Mouse (Mus musculus) midbrain, embryonic 13.5 days (tissue): ENCODE results near the gene Kdm2b. TPM values are rescaled to one million over a fixed set of nuclear protein-coding genes. Genes with fewer than 3 reads are reported as not detected.

ENCODE experiments used
- ATAC-seq: fragments of 200-750 bp; cut with Nextera tagmentation; 2 replicates; pipeline ENCODE4 v1.8.0; 2017; ENCODE audit warnings: mild to moderate bottlenecking, moderate TSS enrichment, moderate library complexity
- H3K27ac ChIP-seq: fragments of 300-500 bp; sonication (generic); 2 replicates; pipeline ENCODE4 v1.5.1; 2015; ENCODE audit warnings: inconsistent platforms, mild to moderate bottlenecking, moderate library complexity
- H3K27me3 ChIP-seq: fragments of 300-500 bp; sonication (generic); 2 replicates; pipeline ENCODE4 v1.6.1; 2015; ENCODE audit warnings: mild to moderate bottlenecking, inconsistent platforms
- H3K36me3 ChIP-seq: fragments of 300-500 bp; sonication (generic); 2 replicates; pipeline ENCODE4 v1.6.1; 2015; ENCODE audit warnings: mild to moderate bottlenecking, inconsistent platforms
- H3K4me1 ChIP-seq: fragments of 300-500 bp; sonication (generic); replicated peaks from 2 replicates; pipeline ENCODE4 v1.6.1; 2015; ENCODE audit warnings: inconsistent platforms
- H3K4me2 ChIP-seq: fragments of 300-500 bp; sonication (generic); replicated peaks from 2 replicates; pipeline ENCODE4 v1.6.1; 2015; ENCODE audit warnings: moderate library complexity, mild to moderate bottlenecking, inconsistent platforms
- H3K4me3 ChIP-seq: fragments of 300-500 bp; sonication (generic); replicated peaks from 2 replicates; pipeline ENCODE4 v1.5.1; 2015; ENCODE audit warnings: mild to moderate bottlenecking, inconsistent platforms
- H3K9ac ChIP-seq: fragments of 300-500 bp; sonication (generic); replicated peaks from 2 replicates; pipeline ENCODE4 v1.6.1; 2015; ENCODE audit warnings: mild to moderate bottlenecking, inconsistent platforms
- H3K9me3 ChIP-seq: fragments of 300-500 bp; sonication (generic); 2 replicates; pipeline ENCODE4 v1.6.1; 2016; ENCODE audit warnings: mild to moderate bottlenecking, inconsistent platforms
- WGBS: fragments of 180-500 bp; shearing (Covaris S2); methylation state at CpG from one replicate; pipeline ENCODE4 v1.1.7; 2015; 5-methylcytosine and 5-hydroxymethylcytosine counted together
- polyA plus RNA-seq: library from polyadenylated mRNA; unstranded; fragments of >200 nt; fragmentation: Nextera tagmentation; extraction: Ambion mirVana; gene quantifications from 2 replicates; pipeline ENCODE4 v1.2.1, GENCODE M21; 2015

The Kdm2b gene
- polyA plus RNA-seq, 1 experiment from 2014 or later = 116 TPM

GRCm38 (mm10) chr5:122916147-122916546 is 73.5 kb downstream of the Kdm2b start:
- H3K27me3 ChIP-seq = no peaks in the 10 kb centered on the region
- no peak overlapping the region for H3K27ac ChIP-seq
- H3K9ac ChIP-seq = no peak overlapping the region
- no peak for ATAC-seq
- 0 out of 2 replicates have a peak, but pooled peaks cover 11% of the 10 kb centered on the region for H3K36me3 ChIP-seq
- no peaks in the 10 kb centered on the region for H3K4me1 ChIP-seq
- no peaks in the 10 kb centered on the region for H3K9me3 ChIP-seq
- no peak overlapping the region for H3K4me3 ChIP-seq
- H3K4me2 ChIP-seq = no peak overlapping the region
- WGBS = 94% methylated on average over 6 of the region's 6 CpGs

- ATAC-seq = no peak
- no peaks in the 10 kb centered on the region for H3K4me1 ChIP-seq
- no peaks in the 10 kb centered on the region for H3K27me3 ChIP-seq
- WGBS = 95% methylated on average over 4 of the region's 4 CpGs
- no peaks in the 10 kb centered on the region for H3K9me3 ChIP-seq
- no peak overlapping the region for H3K4me3 ChIP-seq
- 0 out of 2 replicates have a peak, but pooled peaks cover 11% of the 10 kb centered on the region for H3K36me3 ChIP-seq
- no peak overlapping the region for H3K9ac ChIP-seq
- no peak overlapping the region for H3K27ac ChIP-seq
- no peak overlapping the region for H3K4me2 ChIP-seq
Observed at GRCm38 (mm10) chr5:122912863-122913262, 76.8 kb downstream of the Kdm2b start.

- 89% methylated on average over 18 of the region's 18 CpGs for WGBS
Observed at GRCm38 (mm10) chr5:122909481-122909880, 80.1 kb downstream of the Kdm2b start.

GRCm38 (mm10) chr5:122908001-122908400 is 81.6 kb downstream of the Kdm2b start:
- no peaks in the 10 kb centered on the region for H3K27me3 ChIP-seq
- WGBS = 95% methylated on average over 2 of the region's 2 CpGs
- no peaks in the 10 kb centered on the region for H3K9me3 ChIP-seq
- H3K4me1 ChIP-seq = no peaks in the 10 kb centered on the region
- no peak overlapping the region for H3K4me3 ChIP-seq
- ATAC-seq = no peak
- H3K4me2 ChIP-seq = no peak overlapping the region
- H3K27ac ChIP-seq = no peak overlapping the region
- no peaks in the 10 kb centered on the region for H3K36me3 ChIP-seq
- H3K9ac ChIP-seq = no peak overlapping the region

More at GRCm38 (mm10) chr5:122909481-122909880, 80.1 kb downstream of the Kdm2b start:
- H3K4me3 ChIP-seq = no peak overlapping the region
- no peaks in the 10 kb centered on the region for H3K27me3 ChIP-seq
- H3K9ac ChIP-seq = no peak overlapping the region
- no peaks in the 10 kb centered on the region for H3K4me1 ChIP-seq
- H3K36me3 ChIP-seq = 0 out of 2 replicates have a peak, but pooled peaks cover 2% of the 10 kb centered on the region
- no peaks in the 10 kb centered on the region for H3K9me3 ChIP-seq
- no peak overlapping the region for H3K27ac ChIP-seq
- no peak overlapping the region for H3K4me2 ChIP-seq
- ATAC-seq = no peak

GRCm38 (mm10) chr5:122907182-122907581 is 82.4 kb downstream of the Kdm2b start:
- WGBS = 96% methylated on average over 1 of the region's 1 CpGs
- Histone ChIP-seq H3K4me2 (no peak overlapping the region), H3K27me3 (no peaks in the 10 kb centered on the region), H3K4me1 (no peaks in the 10 kb centered on the region), H3K9ac (no peak overlapping the region), H3K27ac (no peak overlapping the region), H3K9me3 (no peaks in the 10 kb centered on the region), H3K4me3 (no peak overlapping the region), H3K36me3 (no peaks in the 10 kb centered on the region)
- no peak for ATAC-seq

DNA sequence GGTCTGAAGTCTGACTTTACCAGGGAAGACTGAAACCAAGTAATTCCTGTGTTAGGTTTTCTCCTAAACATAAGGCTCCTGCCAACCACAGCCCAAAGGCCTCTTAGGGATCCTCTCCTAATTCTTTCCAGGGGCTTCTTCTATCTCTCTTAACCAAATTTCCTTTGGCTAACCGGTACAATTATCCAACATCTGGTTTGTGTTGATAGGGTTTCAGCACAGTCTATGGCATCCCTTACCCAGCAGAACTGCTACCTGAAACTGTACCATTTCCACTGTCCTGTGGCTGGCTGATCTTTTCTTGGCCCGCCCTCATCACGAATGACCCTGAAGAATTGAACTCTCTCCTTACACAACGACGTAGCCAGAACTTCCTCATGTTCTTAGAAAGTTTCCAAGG is 86.5 kb downstream of the Kdm2b start:
- WGBS = 84% methylated on average over 5 of the region's 5 CpGs

DNA sequence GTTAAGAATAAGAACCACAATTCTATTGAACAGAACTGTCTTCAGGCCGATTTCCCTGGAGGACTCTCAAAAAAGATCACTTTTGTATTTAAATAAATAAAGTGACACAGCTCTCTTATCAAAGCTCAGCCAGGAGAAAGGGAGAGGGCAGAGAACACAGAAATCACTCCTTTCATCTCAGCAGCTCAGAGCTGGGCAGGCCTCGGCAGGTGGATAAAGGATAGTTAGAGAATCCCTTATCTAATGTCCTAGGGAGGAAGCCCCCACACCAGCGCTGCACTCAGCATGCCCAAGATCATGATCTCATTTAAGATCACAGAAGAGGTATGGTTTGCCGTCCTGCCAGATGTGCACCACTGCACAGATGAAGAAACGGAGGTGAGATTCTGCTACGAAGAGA is 87.4 kb downstream of the Kdm2b start:
- no peak for ATAC-seq
- H3K4me3 ChIP-seq = no peak overlapping the region
- no peak overlapping the region for H3K9ac ChIP-seq
- H3K27ac ChIP-seq = no peak overlapping the region
- H3K36me3 ChIP-seq = no peaks in the 10 kb centered on the region
- WGBS = 71% methylated on average over 6 of the region's 6 CpGs
- H3K27me3 ChIP-seq = no peaks in the 10 kb centered on the region
- no peaks in the 10 kb centered on the region for H3K9me3 ChIP-seq
- peaks cover 27% of the 10 kb centered on the region for H3K4me1 ChIP-seq
- no peak overlapping the region for H3K4me2 ChIP-seq

More for the DNA sequence above, 86.5 kb downstream of the Kdm2b start:
- H3K4me3 ChIP-seq = no peak overlapping the region
- no peaks in the 10 kb centered on the region for H3K9me3 ChIP-seq
- peaks cover 18% of the 10 kb centered on the region for H3K4me1 ChIP-seq
- ATAC-seq = no peak
- H3K9ac ChIP-seq = no peak overlapping the region
- H3K27me3 ChIP-seq = no peaks in the 10 kb centered on the region
- no peak overlapping the region for H3K4me2 ChIP-seq
- no peak overlapping the region for H3K27ac ChIP-seq
- H3K36me3 ChIP-seq = no peaks in the 10 kb centered on the region

DNA sequence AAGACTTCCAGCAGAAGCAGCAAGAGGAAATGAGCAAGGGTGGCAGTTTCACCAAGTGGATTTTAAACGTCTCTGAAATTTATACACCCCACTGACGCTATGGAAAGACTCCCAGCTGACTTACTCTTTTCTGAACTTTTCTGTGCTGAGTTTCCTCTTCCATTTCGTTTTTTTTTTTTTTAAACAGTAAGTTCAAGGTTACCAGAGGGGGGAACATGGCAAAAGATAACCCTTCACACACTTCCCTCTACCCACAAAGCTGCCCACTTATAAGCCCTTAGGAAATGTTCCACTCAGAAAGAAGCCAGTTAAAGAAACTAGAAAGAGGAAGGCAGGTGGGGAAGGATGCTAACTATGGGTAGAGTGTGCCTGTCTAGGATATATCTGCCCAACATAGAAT is 88.0 kb downstream of the Kdm2b start:
- Histone ChIP-seq H3K4me2 (no peak overlapping the region), H3K4me3 (no peak overlapping the region), H3K9me3 (no peaks in the 10 kb centered on the region), H3K4me1 (peaks cover 33% of the 10 kb centered on the region), H3K27ac (no peak overlapping the region), H3K9ac (no peak overlapping the region), H3K36me3 (no peaks in the 10 kb centered on the region), H3K27me3 (no peaks in the 10 kb centered on the region)
- 79% methylated on average over 3 of the region's 3 CpGs for WGBS
- no peak for ATAC-seq

GRCm38 (mm10) chr5:122901179-122901578 is 88.4 kb downstream of the Kdm2b start:
- Histone ChIP-seq H3K4me1 (peaks cover 37% of the 10 kb centered on the region), H3K9ac (peak overlapping the region; percentile 96), H3K4me2 (peak overlapping the region; percentile 87), H3K4me3 (peak overlapping the region; percentile 90), H3K27me3 (no peaks in the 10 kb centered on the region), H3K9me3 (no peaks in the 10 kb centered on the region), H3K36me3 (no peaks in the 10 kb centered on the region), H3K27ac (peak overlapping the region; percentile 98)
- 53% methylated on average over 11 of the region's 11 CpGs for WGBS
- no peak for ATAC-seq

- peak overlapping the region; percentile 96 for H3K9ac ChIP-seq
- no peaks in the 10 kb centered on the region for H3K36me3 ChIP-seq
- no peak for ATAC-seq
- WGBS = 2% methylated on average over 33 of the region's 33 CpGs
- peak overlapping the region; percentile 90 for H3K4me3 ChIP-seq
- no peaks in the 10 kb centered on the region for H3K9me3 ChIP-seq
- H3K4me2 ChIP-seq = peak overlapping the region; percentile 87
- H3K27me3 ChIP-seq = no peaks in the 10 kb centered on the region
- H3K4me1 ChIP-seq = peaks cover 38% of the 10 kb centered on the region
- H3K27ac ChIP-seq = peak overlapping the region; percentile 98
Observed at GRCm38 (mm10) chr5:122900558-122901171, 89.0 kb downstream of the Kdm2b start.

- Histone ChIP-seq H3K27ac (peak overlapping the region; percentile 98), H3K9me3 (no peaks in the 10 kb centered on the region), H3K36me3 (no peaks in the 10 kb centered on the region), H3K4me2 (peak overlapping the region; percentile 87), H3K27me3 (no peaks in the 10 kb centered on the region), H3K9ac (peak overlapping the region; percentile 96), H3K4me1 (peaks cover 45% of the 10 kb centered on the region), H3K4me3 (peak overlapping the region; percentile 90)
- ATAC-seq = peak; percentile 97
- WGBS = 1% methylated on average over 96 of the region's 120 CpGs
Observed at GRCm38 (mm10) chr5:122899777-122900557, 89.7 kb downstream of the Kdm2b start.

DNA sequence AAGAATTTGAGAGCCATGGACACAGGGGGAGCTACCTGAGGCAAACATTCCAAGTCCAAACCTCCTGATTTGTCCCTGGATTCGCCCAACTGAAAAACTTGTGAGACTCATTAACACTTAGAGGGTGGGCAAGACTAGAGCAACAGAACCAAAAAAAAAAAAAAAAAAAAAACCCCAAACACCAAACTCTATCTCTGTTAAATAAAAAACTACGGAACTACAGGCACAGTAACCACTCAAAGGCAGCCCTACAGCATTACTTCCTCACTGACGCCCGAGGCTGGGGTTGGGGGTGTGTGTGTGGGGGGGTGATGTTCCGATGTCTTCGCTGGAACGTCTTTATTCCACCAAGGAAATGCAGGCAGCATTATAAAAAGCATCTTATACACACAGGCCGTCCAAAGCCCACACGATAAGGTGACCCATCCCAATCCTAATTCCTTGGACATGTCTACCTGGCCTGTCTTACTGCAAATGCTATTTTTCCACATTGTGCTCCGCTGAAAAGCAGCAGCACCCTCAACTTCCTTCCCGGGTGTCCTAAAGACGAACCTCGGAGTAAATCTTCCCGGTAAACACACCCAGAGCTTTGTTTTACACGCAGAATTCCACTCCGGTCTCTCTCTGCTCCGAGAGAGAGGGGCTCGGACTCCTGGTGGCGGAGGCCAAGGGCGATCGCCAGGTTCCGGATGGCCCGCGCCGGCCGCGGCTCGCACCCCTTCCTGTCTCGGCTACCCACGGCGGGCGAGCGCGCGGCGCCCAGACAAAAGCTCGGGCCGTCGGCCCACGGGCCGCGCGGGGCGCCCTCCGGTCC is 90.5 kb downstream of the Kdm2b start:
- no peaks in the 10 kb centered on the region for H3K9me3 ChIP-seq
- ATAC-seq = no peak

More for the DNA sequence above, 90.5 kb downstream of the Kdm2b start:
- peak overlapping the region; percentile 90 for H3K4me3 ChIP-seq
- peaks cover 48% of the 10 kb centered on the region for H3K4me1 ChIP-seq
- WGBS = 3% methylated on average over 44 of the region's 45 CpGs
- H3K9ac ChIP-seq = peak overlapping the region; percentile 96
- no peaks in the 10 kb centered on the region for H3K36me3 ChIP-seq
- H3K27ac ChIP-seq = peak overlapping the region; percentile 98
- no peaks in the 10 kb centered on the region for H3K27me3 ChIP-seq
- H3K4me2 ChIP-seq = peak overlapping the region; percentile 87
